Mouse (Mus musculus) midbrain, embryonic 10.5 days (tissue): Measurements from ENCODE around the gene Dennd4a. TPM values are rescaled to one million over a fixed set of nuclear protein-coding genes. Genes with fewer than 3 reads are reported as not detected.

ENCODE experiments used
- DNase-seq: peaks from one replicate; pipeline ENCODE4 v3.0.0-alpha.2; 2017; ENCODE audit warnings: low spot score
- H3K27ac ChIP-seq: fragments of 300-500 bp; sonication (generic); replicated peaks from 2 replicates; pipeline ENCODE4 v1.5.1; 2016; ENCODE audit warnings: mild to moderate bottlenecking
- H3K27me3 ChIP-seq: fragments of 300-500 bp; sonication (generic); 2 replicates; pipeline ENCODE4 v1.6.1; 2016; ENCODE audit warnings: low read depth, mild to moderate bottlenecking; ENCODE audit not compliant: poor library complexity, severe bottlenecking
- H3K36me3 ChIP-seq: fragments of 300-500 bp; sonication (generic); 2 replicates; pipeline ENCODE4 v1.6.1; 2016; ENCODE audit warnings: mild to moderate bottlenecking, moderate library complexity
- H3K4me1 ChIP-seq: fragments of 300-500 bp; sonication (generic); 2 replicates; pipeline ENCODE4 v1.6.1; 2016
- H3K4me3 ChIP-seq: fragments of 300-500 bp; sonication (generic); 2 replicates; pipeline ENCODE4 v1.5.1; 2016; ENCODE audit warnings: mild to moderate bottlenecking, moderate library complexity
- H3K9me3 ChIP-seq: fragments of 300-500 bp; sonication (generic); replicated peaks from 2 replicates; pipeline ENCODE4 v1.6.1; 2016; ENCODE audit warnings: mild to moderate bottlenecking
- WGBS: fragments of 180-500 bp; shearing (Covaris S2); methylation state at CpG from one replicate; pipeline ENCODE4 v1.1.7; 2016; 5-methylcytosine and 5-hydroxymethylcytosine counted together
- polyA plus RNA-seq: library from polyadenylated mRNA; unstranded; fragments of >200 nt; fragmentation: Nextera tagmentation; extraction: Ambion mirVana; gene quantifications from 2 replicates; pipeline ENCODE4 v1.2.1, GENCODE M21; 2016

Dennd4a gene
- polyA plus RNA-seq, 1 experiment from 2014 or later: 6.7 TPM

- H3K4me3 ChIP-seq: no peak overlapping the region
- H3K36me3 ChIP-seq: no peaks in the 10 kb centered on the region
- no peaks in the 10 kb centered on the region for H3K9me3 ChIP-seq
- H3K27me3 ChIP-seq: no peaks in the 10 kb centered on the region
- DNase-seq: no peak
- H3K4me1 ChIP-seq: no peaks in the 10 kb centered on the region
- no peak overlapping the region for H3K27ac ChIP-seq
Observed at GRCm38 (mm10) chr9:64793275-64793590, 17.9 kb upstream of the Dennd4a start.

GRCm38 (mm10) chr9:64793794-64794193 is 17.3 kb upstream of the Dennd4a start:
- H3K27ac ChIP-seq: no peak overlapping the region
- no peaks in the 10 kb centered on the region for H3K9me3 ChIP-seq
- H3K4me1 ChIP-seq: no peaks in the 10 kb centered on the region
- no peaks in the 10 kb centered on the region for H3K27me3 ChIP-seq
- no peak overlapping the region for H3K4me3 ChIP-seq
- no peak for DNase-seq
- no peaks in the 10 kb centered on the region for H3K36me3 ChIP-seq
- WGBS: 72% methylated on average over 3 of the region's 3 CpGs

- no peaks in the 10 kb centered on the region for H3K27me3 ChIP-seq
- no peaks in the 10 kb centered on the region for H3K9me3 ChIP-seq
- H3K4me1 ChIP-seq: no peaks in the 10 kb centered on the region
- H3K27ac ChIP-seq: no peak overlapping the region
- no peak overlapping the region for H3K4me3 ChIP-seq
- 85% methylated on average over 6 of the region's 6 CpGs for WGBS
- H3K36me3 ChIP-seq: no peaks in the 10 kb centered on the region
- DNase-seq: no peak
Observed at GRCm38 (mm10) chr9:64794448-64795420, 16.4 kb upstream of the Dennd4a start.

- DNase-seq: no peak
- no peaks in the 10 kb centered on the region for H3K4me1 ChIP-seq
- no peak overlapping the region for H3K27ac ChIP-seq
- H3K36me3 ChIP-seq: no peaks in the 10 kb centered on the region
- H3K4me3 ChIP-seq: no peak overlapping the region
- H3K27me3 ChIP-seq: no peaks in the 10 kb centered on the region
- 71% methylated on average over 3 of the region's 3 CpGs for WGBS
- no peaks in the 10 kb centered on the region for H3K9me3 ChIP-seq
Observed at GRCm38 (mm10) chr9:64795846-64796615, 15.1 kb upstream of the Dennd4a start.

GRCm38 (mm10) chr9:64797392-64797791 is 13.7 kb upstream of the Dennd4a start:
- Histone ChIP-seq H3K4me3 (no peak overlapping the region), H3K36me3 (no peaks in the 10 kb centered on the region), H3K27ac (no peak overlapping the region), H3K4me1 (no peaks in the 10 kb centered on the region), H3K27me3 (no peaks in the 10 kb centered on the region), H3K9me3 (no peaks in the 10 kb centered on the region)
- no peak for DNase-seq
- WGBS: 90% methylated on average over 4 of the region's 4 CpGs

GRCm38 (mm10) chr9:64798099-64798498 is 13.0 kb upstream of the Dennd4a start:
- no peaks in the 10 kb centered on the region for H3K36me3 ChIP-seq
- DNase-seq: no peak
- no peaks in the 10 kb centered on the region for H3K4me1 ChIP-seq
- no peaks in the 10 kb centered on the region for H3K9me3 ChIP-seq
- no peak overlapping the region for H3K4me3 ChIP-seq
- no peak overlapping the region for H3K27ac ChIP-seq
- H3K27me3 ChIP-seq: no peaks in the 10 kb centered on the region

- no peak overlapping the region for H3K4me3 ChIP-seq
- no peaks in the 10 kb centered on the region for H3K27me3 ChIP-seq
- H3K27ac ChIP-seq: no peak overlapping the region
- WGBS: 83% methylated on average over 1 of the region's 2 CpGs
- DNase-seq: no peak
- H3K9me3 ChIP-seq: no peaks in the 10 kb centered on the region
- no peaks in the 10 kb centered on the region for H3K4me1 ChIP-seq
- H3K36me3 ChIP-seq: no peaks in the 10 kb centered on the region
Observed at GRCm38 (mm10) chr9:64798859-64799258, 12.3 kb upstream of the Dennd4a start.

GRCm38 (mm10) chr9:64799504-64799903 is 11.6 kb upstream of the Dennd4a start:
- Histone ChIP-seq H3K27me3 (no peaks in the 10 kb centered on the region), H3K4me3 (no peak overlapping the region), H3K4me1 (no peaks in the 10 kb centered on the region), H3K9me3 (no peaks in the 10 kb centered on the region), H3K36me3 (no peaks in the 10 kb centered on the region), H3K27ac (no peak overlapping the region)
- 92% methylated on average over 5 of the region's 5 CpGs for WGBS
- DNase-seq: no peak

GRCm38 (mm10) chr9:64802561-64802960 is 8.6 kb upstream of the Dennd4a start:
- Histone ChIP-seq H3K9me3 (no peaks in the 10 kb centered on the region), H3K27ac (no peak overlapping the region), H3K4me1 (no peaks in the 10 kb centered on the region), H3K36me3 (no peaks in the 10 kb centered on the region), H3K4me3 (no peak overlapping the region), H3K27me3 (no peaks in the 10 kb centered on the region)
- 86% methylated on average over 5 of the region's 5 CpGs for WGBS
- DNase-seq: no peak

- Histone ChIP-seq H3K36me3 (no peaks in the 10 kb centered on the region), H3K4me1 (no peaks in the 10 kb centered on the region), H3K4me3 (no peak overlapping the region), H3K27ac (no peak overlapping the region), H3K9me3 (no peaks in the 10 kb centered on the region), H3K27me3 (no peaks in the 10 kb centered on the region)
- 88% methylated on average over 5 of the region's 5 CpGs for WGBS
- no peak for DNase-seq
Observed at GRCm38 (mm10) chr9:64803373-64804214, 7.5 kb upstream of the Dennd4a start.

GRCm38 (mm10) chr9:64805875-64806274 is 5.3 kb upstream of the Dennd4a start:
- Histone ChIP-seq H3K27me3 (no peaks in the 10 kb centered on the region), H3K36me3 (no peaks in the 10 kb centered on the region), H3K9me3 (no peaks in the 10 kb centered on the region), H3K4me3 (no peak overlapping the region), H3K27ac (no peak overlapping the region), H3K4me1 (peaks cover 11% of the 10 kb centered on the region)
- WGBS: 80% methylated on average over 5 of the region's 5 CpGs
- DNase-seq: no peak

- H3K4me3 ChIP-seq: no peak overlapping the region
- no peaks in the 10 kb centered on the region for H3K9me3 ChIP-seq
- H3K36me3 ChIP-seq: no peaks in the 10 kb centered on the region
- peaks cover 11% of the 10 kb centered on the region for H3K4me1 ChIP-seq
- WGBS: 87% methylated on average over 6 of the region's 6 CpGs
- no peak for DNase-seq
- H3K27me3 ChIP-seq: no peaks in the 10 kb centered on the region
- no peak overlapping the region for H3K27ac ChIP-seq
Observed at GRCm38 (mm10) chr9:64806335-64807060, 4.6 kb upstream of the Dennd4a start.
